Mouse (Mus musculus): Measurements from ENCODE around the gene Ugt2b35. TPM values are rescaled to one million over a fixed set of nuclear protein-coding genes. Genes with fewer than 3 reads are reported as not detected.
"Not testable (repeated sequence)": the region's sequence is repeated elsewhere in the genome, so short reads cannot be mapped to it uniquely, and the experiment has no call there.

The Ugt2b35 gene
- not detected for total RNA-seq (2021)

DNA sequence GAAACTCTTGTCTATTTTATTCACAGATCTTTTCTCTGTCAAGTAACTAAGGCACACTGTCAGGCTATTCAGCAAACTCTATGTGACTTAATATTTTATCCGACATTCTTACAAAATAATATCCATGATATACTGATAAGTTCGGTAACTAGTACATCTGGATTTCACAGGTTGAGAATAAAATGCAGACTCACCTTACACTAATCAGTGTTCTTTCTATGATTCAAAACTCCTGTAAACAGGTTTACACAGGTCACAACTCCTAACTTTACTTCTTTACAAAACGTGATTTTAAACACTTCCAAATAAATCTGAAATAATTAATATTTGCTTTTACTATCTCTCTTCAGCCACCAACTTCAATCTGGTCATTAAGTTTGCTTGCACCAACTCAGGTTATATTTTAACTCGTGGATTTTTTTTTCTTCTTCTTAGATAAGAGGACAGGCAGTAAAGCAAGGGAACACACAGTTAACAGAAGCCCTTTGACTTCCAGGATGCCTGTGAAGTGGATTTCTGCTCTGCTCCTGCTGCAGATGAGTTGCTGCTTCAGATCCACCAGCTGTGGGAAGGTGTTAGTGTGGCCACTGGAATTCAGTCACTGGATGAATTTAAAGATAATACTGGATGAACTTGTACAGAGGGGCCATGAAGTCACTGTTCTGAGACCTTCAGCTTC lies at the start of gene Ugt2b35:
Ugt2b35 (plus strand) TSS at position 466 of the 679 bp plus-strand sequence.
- no peak for DNase-seq (ENCODE audit: low spot score in 2 of 2)
- intact Hi-C loops (cut with DNase I): no loop called here

DNA sequence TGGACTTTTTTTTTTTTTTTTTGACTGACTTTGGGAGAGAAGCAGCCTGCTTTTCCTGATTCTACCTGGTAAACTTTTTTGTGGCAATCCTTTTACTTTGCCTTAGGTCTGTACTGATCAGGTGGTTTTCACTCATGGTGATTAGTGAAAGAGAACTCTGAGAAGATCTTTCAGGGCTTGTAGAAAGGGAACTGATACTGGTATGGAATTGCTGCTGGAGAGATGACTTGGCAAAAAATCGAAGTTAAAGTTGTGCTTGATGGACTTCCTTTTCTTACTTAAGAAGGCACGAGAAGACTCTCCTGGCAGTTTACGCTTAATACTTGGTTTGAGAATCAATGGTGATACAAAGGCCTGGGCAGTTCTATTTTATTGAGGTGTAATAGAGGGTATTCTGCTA lies 40.2 kb upstream of the Ugt2b35 start:
- intact Hi-C loops (cut with DNase I): no loop called here
- no peak for DNase-seq (ENCODE audit: low spot score in 2 of 2)

DNA sequence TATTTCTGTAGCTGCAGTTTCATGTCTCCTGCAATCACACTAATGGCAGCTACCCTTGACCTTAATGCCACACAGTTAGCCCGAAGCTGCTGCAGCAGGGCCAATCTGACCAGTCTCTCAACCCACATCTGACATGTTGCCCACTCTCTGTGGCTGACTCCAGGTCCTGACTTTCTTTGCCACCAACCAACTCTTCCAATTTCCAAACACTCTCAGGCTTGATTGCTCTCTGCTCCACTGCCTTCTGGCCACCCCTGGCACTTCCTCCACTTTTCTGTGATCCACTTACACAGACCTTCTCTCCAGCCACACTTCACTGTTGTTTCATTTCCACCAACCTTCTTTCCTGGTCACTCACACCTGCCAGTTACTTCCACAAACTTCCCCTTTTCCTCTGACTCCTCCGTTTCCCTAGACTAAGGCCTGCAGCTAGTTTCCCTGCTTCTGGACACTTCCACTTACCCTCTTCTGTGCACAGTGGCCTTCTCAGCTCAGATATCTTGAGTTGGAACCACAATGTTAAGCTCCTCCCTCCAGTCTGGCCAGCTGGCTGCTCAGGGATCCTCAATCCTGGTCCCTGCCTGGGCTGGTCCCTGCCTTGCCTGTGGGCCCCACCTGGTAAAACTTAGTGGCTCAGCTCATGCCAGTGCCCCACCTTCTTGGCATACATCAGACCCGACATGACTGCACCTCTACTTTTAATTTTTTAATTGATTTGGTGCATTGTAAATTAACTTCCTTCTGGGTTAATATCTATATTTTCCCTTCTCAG lies 38.9 kb upstream of the Ugt2b35 start:
- no peak for DNase-seq (ENCODE audit: low spot score in 2 of 2)
- intact Hi-C loops (cut with DNase I): no loop called here

DNA sequence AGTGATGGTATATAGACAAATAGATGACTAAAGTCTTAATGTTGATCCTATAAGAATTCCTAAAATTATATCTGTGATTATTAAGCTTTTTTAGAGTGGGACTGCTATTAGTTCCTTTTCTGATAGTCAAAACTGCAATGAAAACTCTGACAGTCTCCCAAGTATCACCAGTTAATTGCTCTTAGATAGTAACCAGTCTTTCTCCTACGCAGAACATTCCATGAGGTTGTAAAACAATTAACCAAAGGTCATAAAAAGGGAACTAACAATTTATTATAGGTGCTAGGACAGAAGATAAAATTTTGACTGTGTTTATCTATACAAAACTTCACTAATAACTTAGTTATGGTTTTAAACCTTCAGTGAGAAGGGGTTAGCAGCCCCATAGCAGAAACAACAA lies 37.8 kb upstream of the Ugt2b35 start:
- DNase-seq (ENCODE audit: low spot score in 2 of 2); intact Hi-C loops (cut with DNase I): not testable (repeated sequence)

DNA sequence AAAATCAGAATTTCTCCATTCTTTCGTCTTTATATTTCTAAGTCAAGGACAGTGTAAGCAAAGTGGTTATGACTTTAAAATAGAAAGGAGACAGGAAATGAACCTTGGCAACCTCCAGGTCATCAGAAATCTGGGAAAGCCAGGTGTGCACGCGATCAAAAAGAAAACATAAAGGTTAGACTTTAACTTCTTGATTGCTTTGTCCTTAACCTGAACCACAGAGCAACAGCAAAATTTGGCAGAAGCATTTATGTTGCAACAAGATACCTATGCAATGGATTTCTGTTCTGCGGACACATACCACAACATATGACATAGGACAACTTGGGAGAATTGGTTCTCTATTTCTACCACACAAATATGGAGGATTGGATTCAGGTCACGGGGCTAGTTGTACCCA lies 33.4 kb upstream of the Ugt2b35 start:
- DNase-seq (ENCODE audit: low spot score in 2 of 2); intact Hi-C loops (cut with DNase I): not testable (repeated sequence)

DNA sequence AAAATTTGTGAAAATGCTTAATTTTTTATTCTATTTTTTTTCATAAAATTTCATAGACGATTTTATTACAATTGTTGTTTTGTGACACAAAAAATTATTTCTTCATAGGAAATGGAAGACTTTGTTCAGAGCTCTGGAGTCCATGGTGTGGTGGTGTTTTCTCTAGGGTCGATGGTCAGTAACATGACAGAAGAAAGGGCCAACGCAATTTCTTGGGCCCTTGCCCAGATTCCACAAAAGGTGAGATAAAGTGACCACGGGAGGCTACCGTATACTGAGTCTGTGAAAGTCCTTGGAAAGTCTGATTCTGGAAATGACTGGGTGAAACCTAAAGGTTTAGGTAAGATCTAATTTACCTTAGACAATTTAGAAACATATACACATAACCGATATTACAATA lies 4.1 kb downstream of the Ugt2b35 start:
- intact Hi-C loops (cut with DNase I): no loop called here
- no peak for DNase-seq (ENCODE audit: low spot score in 2 of 2)

DNA sequence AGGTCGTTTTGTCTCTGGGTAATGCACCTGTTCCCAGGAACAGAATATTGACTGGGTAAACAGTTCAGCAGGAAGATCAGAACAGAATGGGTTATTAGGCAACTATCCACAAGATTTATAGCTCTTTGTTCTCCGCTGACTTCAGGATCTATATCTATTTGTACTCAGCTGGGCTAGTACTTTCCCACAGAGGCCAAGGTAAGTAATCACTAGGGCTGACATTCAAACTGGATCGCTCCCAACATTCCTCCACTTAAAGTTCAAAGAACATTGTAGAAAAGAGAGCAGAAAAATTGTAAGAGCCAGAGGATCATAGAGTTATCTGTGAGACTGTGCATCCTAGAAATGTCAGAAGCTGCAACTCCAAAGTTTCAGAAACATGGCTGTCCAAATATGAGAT lies 14.8 kb downstream of the Ugt2b35 start:
- DNase-seq (ENCODE audit: low spot score in 2 of 2): no peak
- intact Hi-C loops (cut with DNase I): no loop called here

DNA sequence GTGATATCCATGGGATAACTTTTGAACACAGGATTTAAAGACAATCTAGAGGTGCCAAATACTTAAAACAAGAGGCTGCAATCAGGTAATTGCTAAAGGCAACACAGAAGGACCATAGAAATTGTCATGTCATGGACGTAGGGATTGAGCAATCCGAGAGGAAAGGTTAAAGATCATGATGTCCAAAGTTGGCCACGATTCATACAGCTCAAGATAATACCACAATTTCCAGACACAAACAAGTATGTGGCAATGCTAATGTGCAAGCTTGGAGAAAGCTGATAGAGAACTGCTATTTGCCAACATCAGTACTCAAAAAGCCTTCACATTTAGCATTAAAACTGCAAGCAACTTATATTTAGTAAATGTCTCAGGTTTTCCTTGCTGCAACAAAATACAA lies 26.7 kb downstream of the Ugt2b35 start:
- no peak for DNase-seq (ENCODE audit: low spot score in 2 of 2)
- intact Hi-C loops (cut with DNase I): no loop called here

DNA sequence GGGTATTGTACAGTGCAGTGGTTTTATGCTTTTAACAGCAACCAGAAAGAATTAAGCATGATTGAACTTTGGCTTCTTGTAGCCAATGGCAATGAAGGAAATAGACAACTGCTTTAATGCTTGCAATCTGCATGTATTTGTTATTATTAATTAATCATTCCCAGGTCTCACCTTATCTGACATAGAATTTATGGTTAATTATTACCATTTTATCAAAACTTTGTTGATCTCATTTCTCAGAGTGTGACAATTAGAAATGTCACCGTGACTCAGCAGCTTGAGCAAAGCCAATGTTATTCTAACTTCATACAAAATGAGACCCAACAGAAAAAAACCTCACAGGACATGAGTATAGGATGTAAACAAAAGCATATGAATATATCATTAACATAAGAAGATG lies 30.0 kb downstream of the Ugt2b35 start:
- no peak for DNase-seq (ENCODE audit: low spot score in 2 of 2)
- intact Hi-C loops (cut with DNase I): no loop called here

Other genes starting within 250 kb of the Ugt2b35 start
- gene Ythdc1, start 196.6 kb upstream of the Ugt2b35 start, total RNA-seq (2021): 10 to 100 TPM; 58.4 to 59.5 TPM
- not detected for gene Ugt2b34, start 93.9 kb upstream of the Ugt2b35 start, total RNA-seq (2021)
- not detected for gene Ugt2b1, start 74.3 kb upstream of the Ugt2b35 start, total RNA-seq (2021)
- gene Ugt2b36, start 91.7 kb downstream of the Ugt2b35 start, total RNA-seq (2021): not detected
- not detected for gene Ugt2b5, start 139.5 kb downstream of the Ugt2b35 start, total RNA-seq (2021)

Measured in left cerebral cortex, postnatal 25 days (tissue).